Mouse (Mus musculus) limb, embryonic 14.5 days (tissue): ENCODE results near the gene Dmrt3. TPM values are rescaled to one million over a fixed set of nuclear protein-coding genes. Genes with fewer than 3 reads are reported as not detected.
A peak's percentile ranks its signal among the peaks of the same experiment; 100 is the strongest.

Experiments used
- ATAC-seq: fragments of 200-750 bp; cut with Nextera tagmentation; 2 replicates; pipeline ENCODE4 v1.8.0; 2017; ENCODE audit warnings: low read depth, moderate number of reproducible peaks, moderate TSS enrichment; ENCODE audit not compliant: low FRiP score
- DNase-seq: peaks from one replicate; pipeline ENCODE4 v3.0.0-alpha.2; 2015; ENCODE audit warnings: low spot score
- H3K27ac ChIP-seq: fragments of 300-500 bp; sonication (generic); replicated peaks from 2 replicates; pipeline ENCODE4 v1.5.1; 2014; ENCODE audit warnings: low read depth, mild to moderate bottlenecking, low read length, moderate library complexity, mixed read lengths
- H3K27me3 ChIP-seq: fragments of 300-500 bp; sonication (generic); 2 replicates; pipeline ENCODE4 v1.6.1; 2014; ENCODE audit warnings: low read length, mixed read lengths; ENCODE audit not compliant: control insufficient read depth, insufficient read depth
- H3K36me3 ChIP-seq: fragments of 300-500 bp; sonication (generic); 2 replicates; pipeline ENCODE4 v1.6.1; 2014; ENCODE audit warnings: mild to moderate bottlenecking, low read length, moderate library complexity, mixed read lengths; ENCODE audit not compliant: control insufficient read depth, insufficient read depth
- H3K4me1 ChIP-seq: fragments of 300-500 bp; sonication (generic); 2 replicates; pipeline ENCODE4 v1.6.1; 2014; ENCODE audit warnings: antibody characterized with exemption, low read length, mixed read lengths; ENCODE audit not compliant: control insufficient read depth, insufficient read depth
- H3K4me2 ChIP-seq: fragments of 300-500 bp; sonication (generic); replicated peaks from 2 replicates; pipeline ENCODE4 v1.6.1; 2014; ENCODE audit warnings: low read depth, mild to moderate bottlenecking, low read length, moderate library complexity; ENCODE audit not compliant: severe bottlenecking
- H3K4me3 ChIP-seq: fragments of 300-500 bp; sonication (generic); replicated peaks from 2 replicates; pipeline ENCODE4 v1.5.1; 2014; ENCODE audit warnings: low read length
- H3K9ac ChIP-seq: fragments of 300-500 bp; sonication (generic); 2 replicates; pipeline ENCODE4 v1.6.1; 2014; ENCODE audit warnings: mild to moderate bottlenecking, low read depth, low read length, moderate library complexity; ENCODE audit not compliant: severe bottlenecking
- H3K9me3 ChIP-seq: fragments of 300-500 bp; sonication (generic); 2 replicates; pipeline ENCODE4 v1.6.1; 2016; ENCODE audit warnings: low read length; ENCODE audit not compliant: control insufficient read depth
- POLR2A ChIP-seq: fragments of 200-500 bp; IDR thresholded peaks from 2 replicates; pipeline ENCODE4 v1.8.0; 2012; ENCODE audit warnings: inconsistent platforms, mild to moderate bottlenecking, moderate library complexity, borderline replicate concordance; ENCODE audit not compliant: insufficient read depth, insufficient read length; ENCODE audit errors: extremely low read depth
- WGBS: fragments of 180-500 bp; shearing (Covaris S2); extraction: QIAGEN DNeasy Blood & Tissue Kit; methylation state at CpG from one replicate; pipeline ENCODE4 v1.1.7; 2014; 5-methylcytosine and 5-hydroxymethylcytosine counted together
- polyA plus RNA-seq, 2 experiments: library from polyadenylated mRNA; depleted of rRNA in 1 of 2; stranded (reverse) in 1 of 2; unstranded in 1 of 2; fragments of >200 nt; fragmentation: Nextera tagmentation in 1 of 2; extraction: Ambion mirVana in 1 of 2; gene quantifications; 2 replicates each; pipeline versions ENCODE4 v1.2.1 to v1.2.3; 2012 to 2014

Dmrt3 gene
- polyA plus RNA-seq, 2 experiments: 0.19 to 0.28 TPM

GRCm38 (mm10) chr19:25607461-25608205 is 2.5 kb upstream of the Dmrt3 start:
- Histone ChIP-seq H3K4me2 (no peak overlapping the region), H3K9me3 (no peaks in the 10 kb centered on the region), H3K27me3 (peaks cover 95% of the 10 kb centered on the region), H3K36me3 (no peaks in the 10 kb centered on the region), H3K4me3 (no peak overlapping the region), H3K9ac (no peak overlapping the region), H3K27ac (no peak overlapping the region), H3K4me1 (peaks cover 22% of the 10 kb centered on the region)
- DNase-seq (peak; percentile 57), ATAC-seq (no peak)
- WGBS: under 1% methylated on average over 21 of the region's 21 CpGs
- no peak for TF ChIP-seq POLR2A

- 3% methylated on average over 7 of the region's 7 CpGs for WGBS
- Histone ChIP-seq H3K9me3 (no peaks in the 10 kb centered on the region), H3K4me1 (peaks cover 22% of the 10 kb centered on the region), H3K27me3 (peaks cover 99% of the 10 kb centered on the region), H3K27ac (no peak overlapping the region), H3K4me3 (no peak overlapping the region), H3K9ac (no peak overlapping the region), H3K4me2 (no peak overlapping the region), H3K36me3 (no peaks in the 10 kb centered on the region)
- DNase-seq: no peak
- TF ChIP-seq POLR2A: no peak
- no peak for ATAC-seq
Observed at GRCm38 (mm10) chr19:25608206-25608580, 1.9 kb upstream of the Dmrt3 start.

GRCm38 (mm10) chr19:25608961-25609850 is 895 bp upstream of the Dmrt3 start:
- H3K27me3 ChIP-seq: peaks cover 99% of the 10 kb centered on the region
- no peak overlapping the region for H3K4me2 ChIP-seq
- no peak for TF ChIP-seq POLR2A
- DNase-seq: no peak
- no peak overlapping the region for H3K4me3 ChIP-seq
- ATAC-seq: no peak
- no peaks in the 10 kb centered on the region for H3K9me3 ChIP-seq
- no peak overlapping the region for H3K9ac ChIP-seq
- WGBS: 1% methylated on average over 33 of the region's 33 CpGs
- no peak overlapping the region for H3K27ac ChIP-seq
- no peaks in the 10 kb centered on the region for H3K36me3 ChIP-seq
- H3K4me1 ChIP-seq: peaks cover 22% of the 10 kb centered on the region

GRCm38 (mm10) chr19:25610411-25611111 is 460 bp downstream of the Dmrt3 start:
- Histone ChIP-seq H3K27ac (no peak overlapping the region), H3K9ac (peak overlapping the region; percentile 16; the same call in 1 of the 2 replicates), H3K4me1 (peaks cover 21% of the 10 kb centered on the region), H3K36me3 (no peaks in the 10 kb centered on the region), H3K4me3 (peak overlapping the region; percentile 39), H3K4me2 (peak overlapping the region; percentile 59), H3K27me3 (peaks cover 98% of the 10 kb centered on the region), H3K9me3 (no peaks in the 10 kb centered on the region)
- DNase-seq: no peak
- TF ChIP-seq POLR2A: no peak
- 0% methylated on average over 12 of the region's 71 CpGs for WGBS
- ATAC-seq: no peak

GRCm38 (mm10) chr19:25611116-25611515 is 1.0 kb downstream of the Dmrt3 start:
- WGBS: 0% methylated on average over 31 of the region's 42 CpGs
- Histone ChIP-seq H3K27ac (no peak overlapping the region), H3K4me1 (peaks cover 16% of the 10 kb centered on the region)

More at GRCm38 (mm10) chr19:25611116-25611515, 1.0 kb downstream of the Dmrt3 start:
- Histone ChIP-seq H3K27me3 (peaks cover 98% of the 10 kb centered on the region), H3K9me3 (no peaks in the 10 kb centered on the region), H3K9ac (0 out of 2 replicates have a peak overlapping the region, but pooled peaks have one; percentile 16), H3K36me3 (no peaks in the 10 kb centered on the region), H3K4me2 (peak overlapping the region; percentile 59), H3K4me3 (peak overlapping the region; percentile 39)
- TF ChIP-seq POLR2A: no peak
- ATAC-seq: no peak
- DNase-seq: no peak
